Mouse (Mus musculus) erythroblast, embryonic 14.5 days (primary cell): ENCODE measurements around the gene Kif26b. TPM values are rescaled to one million over a fixed set of nuclear protein-coding genes. Genes with fewer than 3 reads are reported as not detected.

ENCODE experiments used
- H3K27me3 ChIP-seq: 2 replicates; pipeline ENCODE4 v1.6.1; 2012; ENCODE audit warnings: inconsistent platforms; ENCODE audit not compliant: control insufficient read depth
- H3K36me3 ChIP-seq: 2 replicates; pipeline ENCODE4 v1.6.1; 2012; ENCODE audit warnings: mild to moderate bottlenecking, inconsistent platforms; ENCODE audit not compliant: control insufficient read depth
- H3K4me1 ChIP-seq: 2 replicates; pipeline ENCODE4 v1.6.1; 2012; ENCODE audit warnings: inconsistent platforms; ENCODE audit not compliant: control insufficient read depth
- H3K4me3 ChIP-seq: replicated peaks from 2 replicates; pipeline ENCODE3; 2012; ENCODE audit warnings: moderate library complexity, mild to moderate bottlenecking, inconsistent platforms
- H3K9me3 ChIP-seq: 2 replicates; pipeline ENCODE4 v1.6.1; 2012; ENCODE audit warnings: low read length, inconsistent platforms, mixed read lengths; ENCODE audit not compliant: control insufficient read depth
- GATA1 ChIP-seq: IDR thresholded peaks from 2 replicates; pipeline ENCODE4 v1.6.1; 2012; ENCODE audit warnings: low read length, inconsistent platforms, mixed read lengths
- TAL1 ChIP-seq: IDR thresholded peaks from 3 replicates; pipeline ENCODE4 v1.6.1; 2012; ENCODE audit warnings: low read length, inconsistent platforms, mixed read lengths
- polyA plus RNA-seq: library from polyadenylated mRNA; stranded (reverse); fragments of >175 nt; gene quantifications from 2 replicates; pipeline ENCODE4 v1.2.3, GENCODE M21; 2012

The Kif26b gene
- polyA plus RNA-seq, 1 experiment = not detected

DNA sequence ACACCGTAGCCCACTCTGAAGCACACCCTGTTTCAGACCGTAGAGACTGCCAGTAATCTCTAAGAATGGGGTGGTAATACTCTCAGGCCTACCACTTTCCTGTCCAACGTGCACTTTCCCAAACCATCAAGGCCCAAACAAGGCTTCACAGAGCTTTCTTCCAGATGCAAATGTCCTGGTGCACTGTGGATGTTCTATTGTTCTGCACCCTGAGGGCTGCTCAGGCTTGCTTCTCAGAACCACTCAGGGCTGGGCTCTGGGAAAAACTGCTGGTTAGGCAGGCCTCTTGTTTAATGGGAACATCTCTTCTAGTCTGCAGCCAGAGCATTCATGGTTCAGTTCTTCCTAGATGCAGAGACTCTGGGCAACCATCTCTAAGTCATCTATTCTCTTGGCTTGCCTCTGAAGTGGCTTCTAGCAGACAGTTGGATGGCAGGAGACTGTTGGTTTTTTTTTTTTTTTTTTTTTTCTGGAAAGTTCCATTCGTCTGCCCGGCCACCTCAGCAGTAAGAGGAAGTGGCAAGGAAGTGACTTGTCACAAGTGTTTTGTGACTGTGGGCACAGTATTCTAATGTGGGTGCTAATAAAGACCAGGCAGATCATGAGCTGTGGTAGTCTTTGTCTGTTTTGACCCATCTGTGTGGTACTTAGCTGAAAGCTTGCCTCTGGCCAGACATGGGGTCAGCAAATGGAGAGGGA, 135.5 kb downstream of the Kif26b start:
- Histone ChIP-seq H3K9me3 (no peaks in the 10 kb centered on the region), H3K27me3 (no peaks in the 10 kb centered on the region)

DNA sequence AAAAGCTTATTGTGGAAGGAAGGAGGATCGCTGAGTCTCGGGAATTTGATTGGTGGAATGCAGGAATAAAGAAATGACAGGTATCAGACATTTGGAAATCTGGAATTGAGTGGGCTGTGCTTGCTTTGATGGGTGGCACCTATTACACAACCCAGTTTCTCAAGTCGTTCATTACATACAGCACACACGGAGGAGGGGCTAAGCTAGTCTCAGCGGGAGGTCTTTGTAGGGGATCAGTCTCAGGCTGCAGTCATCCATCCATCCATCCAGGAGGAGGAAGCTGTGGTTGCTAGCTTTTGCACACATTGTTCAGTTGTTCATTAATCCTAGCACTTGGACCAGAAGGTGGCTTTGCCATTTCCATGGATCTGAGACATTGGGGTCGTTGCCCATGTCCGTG, 137.6 kb downstream of the Kif26b start:
- TF ChIP-seq TAL1 = no peak
- no peak for TF ChIP-seq GATA1
- no peaks in the 10 kb centered on the region for H3K4me1 ChIP-seq
- H3K4me3 ChIP-seq = no peak overlapping the region
- H3K27me3 ChIP-seq = no peaks in the 10 kb centered on the region
- no peaks in the 10 kb centered on the region for H3K36me3 ChIP-seq
- no peaks in the 10 kb centered on the region for H3K9me3 ChIP-seq

More for the DNA sequence above, 135.5 kb downstream of the Kif26b start:
- Histone ChIP-seq H3K4me1 (no peaks in the 10 kb centered on the region), H3K4me3 (no peak overlapping the region), H3K36me3 (no peaks in the 10 kb centered on the region)
- TF ChIP-seq GATA1 (no peak), TAL1 (no peak)

DNA sequence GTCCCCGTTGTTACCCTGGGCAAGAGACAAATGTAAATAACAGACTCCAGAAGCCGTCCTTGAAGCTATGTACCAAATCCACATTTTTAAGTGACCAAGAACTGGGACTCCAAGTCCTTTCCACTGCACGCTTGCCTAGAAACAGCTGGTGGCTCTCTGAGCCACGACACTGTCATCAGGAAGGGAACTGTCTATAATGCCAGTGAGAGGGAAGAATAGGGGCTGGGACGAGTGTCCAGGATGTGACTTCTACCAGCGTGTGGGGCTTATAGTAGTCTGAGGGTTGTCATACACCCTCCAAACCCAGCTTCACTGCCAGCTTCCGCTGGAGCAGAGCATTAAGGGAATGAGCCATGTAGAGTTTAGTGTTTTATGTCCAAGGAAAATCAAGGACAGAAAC, 138.9 kb downstream of the Kif26b start:
- Histone ChIP-seq H3K36me3 (no peaks in the 10 kb centered on the region), H3K27me3 (no peaks in the 10 kb centered on the region), H3K9me3 (no peaks in the 10 kb centered on the region), H3K4me3 (no peak overlapping the region), H3K4me1 (no peaks in the 10 kb centered on the region)
- no peak for TF ChIP-seq TAL1
- no peak for TF ChIP-seq GATA1

DNA sequence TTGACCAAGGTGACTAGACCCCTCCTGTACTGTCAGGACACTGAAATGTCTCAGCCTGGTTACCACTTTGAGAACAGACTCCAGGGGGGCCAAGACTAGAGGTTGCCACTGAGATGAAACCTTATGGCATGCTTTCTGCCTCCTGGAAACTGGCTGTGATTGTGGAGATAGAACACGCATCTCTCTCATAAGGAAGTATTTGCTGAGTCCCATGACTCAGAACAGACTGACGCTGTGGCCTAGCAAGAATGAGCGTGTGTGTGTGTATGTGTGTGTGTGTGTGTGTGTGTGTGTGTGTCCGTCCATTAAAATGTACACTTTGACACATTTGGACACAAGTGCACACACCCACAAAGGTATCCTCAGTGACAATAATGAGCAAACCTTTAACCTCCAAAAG, 140.0 kb downstream of the Kif26b start:
- no peaks in the 10 kb centered on the region; the same call in 1 of the 2 replicates for H3K27me3 ChIP-seq
- H3K4me1 ChIP-seq = no peaks in the 10 kb centered on the region
- no peaks in the 10 kb centered on the region for H3K36me3 ChIP-seq
- no peak overlapping the region for H3K4me3 ChIP-seq
- TF ChIP-seq TAL1 = no peak
- TF ChIP-seq GATA1 = no peak
- H3K9me3 ChIP-seq = no peaks in the 10 kb centered on the region

DNA sequence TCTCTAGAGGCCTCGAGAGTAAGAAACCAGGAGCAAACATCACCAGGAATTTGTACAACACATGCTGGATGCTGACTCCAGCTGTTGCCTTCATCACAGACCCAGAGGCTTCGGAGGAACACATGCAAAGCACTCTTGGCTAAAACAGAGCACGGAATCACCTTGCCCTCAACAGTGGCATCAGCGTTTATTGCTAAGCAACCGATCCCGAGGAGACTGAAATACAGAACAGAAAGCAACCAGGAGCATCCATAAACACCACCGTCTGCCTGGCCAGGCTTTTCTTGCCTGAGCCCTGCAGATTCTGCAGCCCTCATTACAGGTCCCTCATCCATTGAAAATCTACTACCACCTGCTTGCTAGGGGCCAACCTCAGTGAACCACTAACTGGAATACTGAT, 144.1 kb downstream of the Kif26b start:
- no peaks in the 10 kb centered on the region for H3K36me3 ChIP-seq
- no peak overlapping the region for H3K4me3 ChIP-seq
- no peaks in the 10 kb centered on the region for H3K9me3 ChIP-seq
- H3K27me3 ChIP-seq = no peaks in the 10 kb centered on the region; the same call in 1 of the 2 replicates
- no peak for TF ChIP-seq TAL1
- H3K4me1 ChIP-seq = peaks cover 5% of the 10 kb centered on the region

DNA sequence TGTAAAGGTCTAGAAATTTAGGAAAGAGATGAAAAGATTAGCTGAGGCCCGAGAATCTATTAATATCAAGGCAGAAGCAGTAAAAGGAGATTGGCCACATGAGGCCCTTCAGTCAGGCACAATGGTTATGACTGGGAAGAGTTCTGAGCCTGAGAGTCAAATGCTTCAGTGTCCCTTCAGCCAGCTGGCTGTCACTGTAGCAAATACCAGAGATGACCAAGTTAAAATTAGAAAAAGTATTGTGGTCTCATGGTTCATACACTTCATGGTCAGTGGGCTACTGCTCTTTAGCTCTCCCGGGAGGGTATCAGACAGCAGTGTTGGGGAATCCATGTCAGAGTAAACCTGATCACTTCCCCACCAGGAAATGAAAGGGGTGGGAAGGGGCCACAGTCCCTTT, 144.6 kb downstream of the Kif26b start:
- Histone ChIP-seq H3K36me3 (no peaks in the 10 kb centered on the region), H3K9me3 (no peaks in the 10 kb centered on the region), H3K4me3 (no peak overlapping the region), H3K4me1 (peaks cover 5% of the 10 kb centered on the region), H3K27me3 (no peaks in the 10 kb centered on the region; the same call in 1 of the 2 replicates)
- TF ChIP-seq GATA1 (no peak), TAL1 (no peak)

DNA sequence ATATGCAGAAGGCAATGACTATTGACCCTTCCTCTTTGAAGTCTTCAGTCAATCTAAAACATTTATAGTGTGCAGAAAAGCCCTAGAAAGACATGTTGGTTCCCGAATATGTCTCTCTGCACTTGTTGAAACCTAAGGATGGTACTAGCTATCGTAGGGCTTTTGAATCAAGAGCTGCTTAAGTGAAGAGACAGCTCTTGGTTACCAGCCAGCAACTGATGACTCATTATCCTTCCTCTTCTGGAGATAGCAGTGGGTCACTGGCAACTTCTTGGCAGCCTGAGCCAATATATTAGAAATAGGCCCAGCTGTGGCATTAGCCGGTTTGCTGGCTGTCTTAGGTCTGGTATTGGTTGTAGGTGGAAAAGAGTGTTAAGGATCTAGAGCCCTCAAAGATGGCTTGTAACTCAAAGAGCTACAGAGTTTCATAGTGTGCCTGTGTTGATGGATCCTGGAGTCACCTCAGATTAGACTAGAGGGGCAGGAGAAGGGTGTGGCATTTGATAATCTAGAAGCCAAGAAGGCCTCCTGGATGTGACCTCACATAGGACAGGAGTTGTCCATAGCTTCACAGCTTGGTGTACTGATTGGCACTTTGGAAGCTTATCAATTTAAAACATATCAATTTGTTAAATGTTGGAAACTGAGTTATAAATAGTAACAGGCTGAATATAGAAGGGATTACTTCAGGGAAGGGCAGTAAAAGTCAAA, 146.8 kb downstream of the Kif26b start:
- H3K4me3 ChIP-seq = no peak overlapping the region

DNA sequence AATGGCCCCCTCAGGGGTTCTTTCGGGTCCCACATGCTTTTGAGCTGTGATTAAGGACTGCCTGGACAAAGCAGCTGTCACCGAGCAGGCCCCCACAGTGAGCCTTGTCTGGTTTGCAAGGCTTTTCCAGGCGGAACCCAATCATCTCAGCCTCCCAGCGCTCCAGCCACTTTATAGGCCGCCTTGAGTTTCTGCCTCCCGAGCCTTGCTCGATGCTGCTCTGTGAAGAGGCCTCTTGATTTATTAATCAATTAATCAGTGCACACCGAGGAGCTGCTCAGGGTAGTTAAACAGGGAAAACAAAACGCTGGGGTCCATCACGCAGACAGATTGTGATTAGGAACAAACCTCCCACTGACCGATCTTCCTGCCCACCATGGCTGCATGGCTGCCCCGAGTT, 148.2 kb downstream of the Kif26b start:
- TF ChIP-seq GATA1 (no peak), TAL1 (no peak)
- H3K9me3 ChIP-seq = no peaks in the 10 kb centered on the region
- H3K36me3 ChIP-seq = no peaks in the 10 kb centered on the region
- H3K27me3 ChIP-seq = no peaks in the 10 kb centered on the region; the same call in 1 of the 2 replicates
- H3K4me3 ChIP-seq = no peak overlapping the region
- H3K4me1 ChIP-seq = peaks cover 5% of the 10 kb centered on the region

More for the DNA sequence above, 146.8 kb downstream of the Kif26b start:
- no peaks in the 10 kb centered on the region for H3K9me3 ChIP-seq
- H3K27me3 ChIP-seq = no peaks in the 10 kb centered on the region; the same call in 1 of the 2 replicates
- H3K4me1 ChIP-seq = peaks cover 5% of the 10 kb centered on the region
- no peak for TF ChIP-seq TAL1
- TF ChIP-seq GATA1 = no peak
- no peaks in the 10 kb centered on the region for H3K36me3 ChIP-seq

DNA sequence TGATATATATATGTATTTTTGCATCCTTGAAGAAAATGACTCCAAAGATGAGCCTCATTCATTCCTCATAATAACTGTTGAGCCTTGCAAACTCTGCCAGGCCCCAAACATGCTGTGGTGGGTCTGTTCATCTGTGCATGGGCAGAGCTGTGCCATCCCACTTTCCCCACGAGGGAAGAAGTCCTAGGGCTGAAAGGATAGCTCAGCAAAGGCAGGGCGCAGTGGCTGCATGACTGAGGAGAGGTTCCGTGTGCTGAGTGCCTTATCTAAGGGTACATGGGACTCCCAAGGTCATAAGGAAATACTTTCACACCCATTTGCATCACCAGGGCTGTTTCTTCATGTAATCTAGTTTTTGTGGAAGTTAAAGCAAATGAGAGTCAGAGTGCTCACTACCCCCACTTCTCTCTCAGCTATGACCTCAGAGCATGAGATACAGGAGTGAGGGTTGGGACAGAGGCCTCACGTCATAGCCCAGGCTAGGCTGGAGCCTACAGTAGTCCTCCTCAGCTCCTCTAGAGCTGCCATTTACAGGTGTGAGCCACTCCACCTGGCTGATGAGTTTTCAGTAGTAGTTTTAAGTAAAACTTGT, 148.8 kb downstream of the Kif26b start:
- Histone ChIP-seq H3K27me3 (no peaks in the 10 kb centered on the region; the same call in 1 of the 2 replicates), H3K9me3 (no peaks in the 10 kb centered on the region), H3K4me1 (peaks cover 5% of the 10 kb centered on the region), H3K36me3 (no peaks in the 10 kb centered on the region), H3K4me3 (no peak overlapping the region)
- TF ChIP-seq TAL1 (no peak), GATA1 (no peak)
